27 mouse cellular contexts compared by ENCODE assay signal in the genomic region with DNA sequence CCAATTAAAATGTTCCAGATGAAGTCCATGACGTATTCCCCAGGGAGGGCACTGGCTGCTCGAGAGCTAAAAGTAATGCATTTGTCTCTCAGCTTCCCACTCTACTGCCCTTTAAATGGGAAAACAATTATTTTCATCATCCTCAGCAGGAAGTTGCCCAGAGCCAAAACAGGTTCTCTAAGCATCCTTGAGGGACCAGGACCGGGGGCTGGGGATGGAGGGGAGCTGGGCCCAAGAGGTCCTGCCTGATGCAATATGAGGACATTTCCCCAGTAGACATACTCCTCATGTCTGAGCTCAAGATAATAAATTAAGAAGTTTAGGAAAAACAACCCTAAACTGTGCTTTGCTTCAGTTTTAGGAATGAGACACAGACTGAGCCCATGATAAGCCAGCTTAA.
DNase-seq lines count a peak whose midpoint lies in the region; ATAC-seq and TF ChIP-seq lines count a peak whose summit lies in the region.
"Had no signal": no experiment of that assay in that cellular context is flagged by ENCODE, and none has a peak within 500 bp of the region (broad histone marks: within the 10 kb centered on the region; RNA-seq: fewer than 3 reads in every experiment).

No protein-coding gene starts in this region.

- 0 out of 2 replicates have a peak, but pooled peaks cover 5% of the 10 kb centered on the region for H3K9me3 ChIP-seq in embryonic facial prominence, embryonic 14.5 days (ENCODE audit: control insufficient read depth, low read length)
- H3K9me3 ChIP-seq in embryonic facial prominence, embryonic 10.5 days, result no peaks in the 10 kb centered on the region
- H3K9me3 ChIP-seq in forebrain, embryonic 12.5 days, result peaks cover 6% of the 10 kb centered on the region; the same call in 1 of the 2 replicates
- H3K9me3 ChIP-seq in forebrain, embryonic 16.5 days (ENCODE audit: control insufficient read depth, low read length), result no peaks in the 10 kb centered on the region; the same call in 1 of the 2 replicates
- H3K9me3 ChIP-seq in midbrain, postnatal 0 days (ENCODE audit: low read length), result no peaks in the 10 kb centered on the region
- no peaks in the 10 kb centered on the region for H3K9me3 ChIP-seq in midbrain, embryonic 15.5 days
- H3K9me3 ChIP-seq: embryonic facial prominence, embryonic 13.5 days; forebrain, embryonic 13.5 days; heart, embryonic 10.5 days; hindbrain, embryonic 12.5 days; hindbrain, embryonic 15.5 days; intestine, embryonic 15.5 days had no signal

- no peak overlapping the region for H3K4me2 ChIP-seq in embryonic facial prominence, embryonic 14.5 days (ENCODE audit: low read depth, low read length)
- no peak overlapping the region for H3K4me2 ChIP-seq in forebrain, embryonic 12.5 days
- no peak overlapping the region for H3K4me2 ChIP-seq in forebrain, embryonic 16.5 days (ENCODE audit: low read length)
- H3K4me2 ChIP-seq in midbrain, postnatal 0 days (ENCODE audit: low read depth, low read length, poor library complexity, severe bottlenecking), result no peak overlapping the region
- H3K4me2 ChIP-seq in midbrain, embryonic 15.5 days, result no peak overlapping the region
- H3K4me2 ChIP-seq: embryonic facial prominence, embryonic 13.5 days; forebrain, embryonic 13.5 days; heart, embryonic 13.5 days; hindbrain, embryonic 12.5 days; hindbrain, embryonic 15.5 days; intestine, embryonic 15.5 days had no signal

- peaks cover 6% of the 10 kb centered on the region for H3K4me1 ChIP-seq in embryonic facial prominence, embryonic 14.5 days (ENCODE audit: control insufficient read depth, insufficient read depth, low read length)
- H3K4me1 ChIP-seq in embryonic facial prominence, embryonic 10.5 days, result peaks cover 29% of the 10 kb centered on the region
- peaks cover 16% of the 10 kb centered on the region for H3K4me1 ChIP-seq in forebrain, embryonic 12.5 days
- H3K4me1 ChIP-seq in forebrain, embryonic 16.5 days (replicated peaks; ENCODE audit: control insufficient read depth, insufficient read depth, low read length), result no peaks in the 10 kb centered on the region
- no peaks in the 10 kb centered on the region for H3K4me1 ChIP-seq in midbrain, postnatal 0 days (ENCODE audit: insufficient read depth, low read length)
- H3K4me1 ChIP-seq in midbrain, embryonic 15.5 days, result peaks cover 6% of the 10 kb centered on the region
- H3K4me1 ChIP-seq: intestine, embryonic 15.5 days had no signal

- no peaks in the 10 kb centered on the region for H3K27me3 ChIP-seq in embryonic facial prominence, embryonic 14.5 days (replicated peaks; ENCODE audit: control insufficient read depth, insufficient read depth, low read length)
- H3K27me3 ChIP-seq in embryonic facial prominence, embryonic 10.5 days (replicated peaks; ENCODE audit: low read depth, poor library complexity, severe bottlenecking), result no peaks in the 10 kb centered on the region
- H3K27me3 ChIP-seq in forebrain, embryonic 12.5 days, result no peaks in the 10 kb centered on the region
- no peaks in the 10 kb centered on the region for H3K27me3 ChIP-seq in forebrain, embryonic 16.5 days (replicated peaks; ENCODE audit: control insufficient read depth, insufficient read depth, low read length)
- H3K27me3 ChIP-seq in midbrain, postnatal 0 days (ENCODE audit: insufficient read depth, low read length), result no peaks in the 10 kb centered on the region
- no peaks in the 10 kb centered on the region for H3K27me3 ChIP-seq in midbrain, embryonic 15.5 days (replicated peaks)
- H3K27me3 ChIP-seq: embryonic facial prominence, embryonic 13.5 days; forebrain, embryonic 13.5 days; heart, embryonic 13.5 days; hindbrain, embryonic 12.5 days; hindbrain, embryonic 15.5 days; intestine, embryonic 15.5 days; Patski had no signal

- no peak overlapping the region for H3K4me3 ChIP-seq in embryonic facial prominence, embryonic 14.5 days (ENCODE audit: low read depth, low read length)
- no peak overlapping the region for H3K4me3 ChIP-seq in embryonic facial prominence, embryonic 10.5 days
- H3K4me3 ChIP-seq in forebrain, embryonic 12.5 days (replicated peaks), result no peak overlapping the region
- no peak overlapping the region for H3K4me3 ChIP-seq in forebrain, embryonic 16.5 days (replicated peaks; ENCODE audit: low read length)
- no peak overlapping the region for H3K4me3 ChIP-seq in midbrain, postnatal 0 days (ENCODE audit: low read depth, low read length)
- H3K4me3 ChIP-seq in midbrain, embryonic 15.5 days, result no peak overlapping the region
- H3K4me3 ChIP-seq: embryonic facial prominence, embryonic 13.5 days; forebrain, embryonic 13.5 days; gastrocnemius, adult 2 months; heart, embryonic 10.5 days; heart, embryonic 13.5 days; hindbrain, embryonic 12.5 days; hindbrain, embryonic 15.5 days; intestine, embryonic 15.5 days had no signal

- TF ChIP-seq CTCF in midbrain, postnatal 0 days (IDR thresholded peaks at IDR 0.05), result no peak

- no peak overlapping the region for H3K9ac ChIP-seq in embryonic facial prominence, embryonic 14.5 days (ENCODE audit: low read depth, low read length)
- no peak overlapping the region for H3K9ac ChIP-seq in forebrain, embryonic 12.5 days
- no peak overlapping the region for H3K9ac ChIP-seq in forebrain, embryonic 16.5 days (replicated peaks; ENCODE audit: low read depth, low read length)
- H3K9ac ChIP-seq in midbrain, postnatal 0 days (replicated peaks; ENCODE audit: low read length, poor library complexity, severe bottlenecking), result no peak overlapping the region
- no peak overlapping the region for H3K9ac ChIP-seq in midbrain, embryonic 15.5 days
- H3K9ac ChIP-seq: embryonic facial prominence, embryonic 13.5 days; forebrain, embryonic 13.5 days; heart, embryonic 13.5 days; hindbrain, embryonic 12.5 days; hindbrain, embryonic 15.5 days; intestine, embryonic 15.5 days had no signal

- H3K27ac ChIP-seq in embryonic facial prominence, embryonic 14.5 days (replicated peaks; ENCODE audit: low read depth, low read length), result no peak overlapping the region
- H3K27ac ChIP-seq in embryonic facial prominence, embryonic 10.5 days (replicated peaks), result no peak overlapping the region
- peak overlapping the region; percentile 47 for H3K27ac ChIP-seq in forebrain, embryonic 12.5 days
- no peak overlapping the region for H3K27ac ChIP-seq in forebrain, embryonic 16.5 days (ENCODE audit: low read length)
- H3K27ac ChIP-seq in midbrain, postnatal 0 days (ENCODE audit: low read depth, low read length), result no peak overlapping the region
- H3K27ac ChIP-seq in midbrain, embryonic 15.5 days, result no peak overlapping the region
- H3K27ac ChIP-seq: embryonic facial prominence, embryonic 13.5 days; forebrain, embryonic 13.5 days; gastrocnemius, adult 2 months; heart, embryonic 10.5 days; heart, embryonic 13.5 days; hindbrain, embryonic 12.5 days; hindbrain, embryonic 15.5 days; intestine, embryonic 15.5 days had no signal

- peak; percentile 53; the same call in 1 of the 2 replicates for ATAC-seq in embryonic facial prominence, embryonic 14.5 days (ENCODE audit: low read depth)
- ATAC-seq in forebrain, embryonic 12.5 days (ENCODE audit: low FRiP score), result no peak
- ATAC-seq in forebrain, embryonic 16.5 days, result no peak
- no peak for ATAC-seq in midbrain, postnatal 0 days (ENCODE audit: low FRiP score)
- ATAC-seq in midbrain, embryonic 15.5 days (replicated peaks), result no peak
- ATAC-seq: forebrain, embryonic 13.5 days; intestine, embryonic 15.5 days; Patski had no signal

- no peak for DNase-seq in embryonic facial prominence, embryonic 14.5 days (ENCODE audit: low spot score)
- DNase-seq in embryonic facial prominence, embryonic 10.5 days (ENCODE audit: low spot score), result no peak
- DNase-seq in midbrain, postnatal 0 days (ENCODE audit: low spot score), result peak; percentile 39
- DNase-seq: adrenal gland, postnatal 10 days; adrenal gland, postnatal 36 days; cerebellum, adult 11 months; cerebellum, adult 2 months; cerebellum, adult 9-11 months; cerebellum, postnatal 25 days; gastrocnemius, adult 2 months; gastrocnemius, postnatal 14 days; heart, adult 18-20 months; heart, postnatal 14 days; heart, postnatal 4 days; kidney, adult 11 months; kidney, adult 9 months had no signal

- no peaks in the 10 kb centered on the region for H3K36me3 ChIP-seq in embryonic facial prominence, embryonic 14.5 days (ENCODE audit: control insufficient read depth, insufficient read depth, low read length)
- no peaks in the 10 kb centered on the region for H3K36me3 ChIP-seq in embryonic facial prominence, embryonic 10.5 days (replicated peaks)
- no peaks in the 10 kb centered on the region for H3K36me3 ChIP-seq in forebrain, embryonic 12.5 days (replicated peaks)
- no peaks in the 10 kb centered on the region for H3K36me3 ChIP-seq in forebrain, embryonic 16.5 days (ENCODE audit: control insufficient read depth, insufficient read depth)
- no peaks in the 10 kb centered on the region for H3K36me3 ChIP-seq in midbrain, postnatal 0 days (ENCODE audit: insufficient read depth, low read length)
- H3K36me3 ChIP-seq in midbrain, embryonic 15.5 days (replicated peaks), result no peaks in the 10 kb centered on the region
- H3K36me3 ChIP-seq: embryonic facial prominence, embryonic 13.5 days; heart, embryonic 10.5 days; heart, embryonic 13.5 days; hindbrain, embryonic 12.5 days; hindbrain, embryonic 15.5 days; intestine, embryonic 15.5 days had no signal

- WGBS in embryonic facial prominence, embryonic 14.5 days, result 58% methylated on average over 3 of the region's 3 CpGs
- 41% methylated on average over 3 of the region's 3 CpGs for WGBS in embryonic facial prominence, embryonic 10.5 days
- 22% methylated on average over 3 of the region's 3 CpGs for WGBS in forebrain, embryonic 12.5 days
- WGBS in forebrain, embryonic 16.5 days, result 17% methylated on average over 3 of the region's 3 CpGs
- WGBS in midbrain, postnatal 0 days, result 42% methylated on average over 3 of the region's 3 CpGs
- WGBS in midbrain, embryonic 15.5 days, result 26% methylated on average over 3 of the region's 3 CpGs
